Mouse (Mus musculus) liver, adult 2 months (tissue): ENCODE measurements around the gene Ptprh.

Source experiments
- CTCF ChIP-seq: fragments of 200-500 bp; IDR thresholded peaks from 2 replicates; pipeline ENCODE4 v1.5.1; 2011; ENCODE audit warnings: low read depth, low read length, control low read depth
- POLR2A ChIP-seq: fragments of 200-500 bp; IDR thresholded peaks from 2 replicates; pipeline ENCODE4 v1.6.1; 2011; ENCODE audit warnings: low read length, control low read depth; ENCODE audit not compliant: insufficient read depth; ENCODE audit errors: extremely low read depth

DNA sequence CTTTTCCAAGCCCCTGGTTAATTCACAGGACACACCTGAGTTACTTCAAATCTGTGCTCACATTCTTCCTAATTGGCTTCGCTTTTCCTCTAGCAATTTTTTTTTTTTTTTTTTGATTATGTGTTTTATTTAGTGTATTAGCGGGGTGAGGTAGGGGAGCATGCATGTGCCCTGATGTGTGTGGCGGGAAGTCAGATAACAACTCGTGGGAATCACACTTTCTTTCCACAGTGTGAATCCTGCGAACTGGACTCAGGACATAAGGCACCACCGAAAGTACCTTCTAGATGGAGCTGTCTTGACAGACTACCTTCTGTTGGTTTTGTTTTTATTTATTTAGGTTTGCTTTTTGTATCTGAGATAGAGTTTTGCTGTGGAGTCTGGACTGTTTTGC, 46.7 kb downstream of the Ptprh start:
- TF ChIP-seq CTCF: no peak
- TF ChIP-seq POLR2A: no peak
